ENCODE assay signal across 8 mouse cellular contexts in genomic region chr15:99421152-99421551, GRCm38 (mm10). TPM values are rescaled to one million over a fixed set of nuclear protein-coding genes. Genes with fewer than 3 reads are reported as not detected.
DNase-seq lines count a peak whose midpoint lies in the region; ATAC-seq and TF ChIP-seq lines count a peak whose summit lies in the region.

No protein-coding gene starts in this region.

- H3K27ac ChIP-seq in thymus, adult 2 months (ENCODE audit: control insufficient read depth, insufficient read depth, low read length) = no peak overlapping the region
- peak overlapping the region; percentile 79 for H3K27ac ChIP-seq in forebrain, embryonic 13.5 days
- H3K27ac ChIP-seq in kidney, embryonic 16.5 days (ENCODE audit: low read length) = peak overlapping the region; percentile 91
- H3K27ac ChIP-seq in midbrain, embryonic 15.5 days = peak overlapping the region; percentile 68; the same call in 1 of the 2 replicates

- 77% methylated on average over 9 of the region's 9 CpGs for WGBS in thymus, adult 2 months
- 84% methylated on average over 9 of the region's 9 CpGs for WGBS in forebrain, embryonic 13.5 days
- 59% methylated on average over 9 of the region's 9 CpGs for WGBS in kidney, embryonic 16.5 days
- 82% methylated on average over 9 of the region's 9 CpGs for WGBS in midbrain, embryonic 15.5 days

- ATAC-seq in forebrain, embryonic 13.5 days = no peak
- ATAC-seq in kidney, embryonic 16.5 days (ENCODE audit: low FRiP score, low TSS enrichment) = peak; percentile 18
- ATAC-seq in midbrain, embryonic 15.5 days (replicated peaks) = no peak
- no peak for ATAC-seq in inflammation-experienced regulatory T-cells, adult 6 months

- H3K4me3 ChIP-seq in thymus, adult 2 months (ENCODE audit: control insufficient read depth, insufficient read depth, low read length) = no peak overlapping the region
- H3K4me3 ChIP-seq in forebrain, embryonic 13.5 days = no peak overlapping the region
- H3K4me3 ChIP-seq in kidney, embryonic 16.5 days (ENCODE audit: low read length) = 0 out of 2 replicates have a peak overlapping the region, but pooled peaks have one; percentile 13
- no peak overlapping the region for H3K4me3 ChIP-seq in midbrain, embryonic 15.5 days

- H3K4me2 ChIP-seq in forebrain, embryonic 13.5 days = no peak overlapping the region; the same call in 1 of the 2 replicates
- H3K4me2 ChIP-seq in kidney, embryonic 16.5 days (replicated peaks; ENCODE audit: low read depth, low read length) = peak overlapping the region; percentile 47; the same call in 1 of the 2 replicates
- H3K4me2 ChIP-seq in midbrain, embryonic 15.5 days = no peak overlapping the region

- no peaks in the 10 kb centered on the region for H3K36me3 ChIP-seq in thymus, adult 2 months (ENCODE audit: control insufficient read depth, insufficient read depth, low read length)
- H3K36me3 ChIP-seq in forebrain, embryonic 13.5 days (ENCODE audit: poor library complexity, severe bottlenecking) = peaks cover 46% of the 10 kb centered on the region
- H3K36me3 ChIP-seq in kidney, embryonic 16.5 days (ENCODE audit: insufficient read depth, low read length) = peaks cover 19% of the 10 kb centered on the region
- H3K36me3 ChIP-seq in midbrain, embryonic 15.5 days (replicated peaks) = 0 out of 2 replicates have a peak, but pooled peaks cover 5% of the 10 kb centered on the region

- no peaks in the 10 kb centered on the region for H3K27me3 ChIP-seq in thymus, adult 2 months (ENCODE audit: control insufficient read depth, insufficient read depth, low read length)
- no peaks in the 10 kb centered on the region for H3K27me3 ChIP-seq in forebrain, embryonic 13.5 days
- H3K27me3 ChIP-seq in kidney, embryonic 16.5 days (ENCODE audit: insufficient read depth, low read length) = no peaks in the 10 kb centered on the region
- H3K27me3 ChIP-seq in midbrain, embryonic 15.5 days (replicated peaks) = no peaks in the 10 kb centered on the region

- TF ChIP-seq POLR2A in thymus, adult 2 months (IDR thresholded peaks at IDR 0.05; ENCODE audit: control insufficient read depth, extremely low read depth, insufficient read depth, low read length, poor library complexity) = no peak

- H3K4me1 ChIP-seq in thymus, adult 2 months (replicated peaks; ENCODE audit: control insufficient read depth, insufficient read depth, low read length) = peaks cover 9% of the 10 kb centered on the region
- H3K4me1 ChIP-seq in forebrain, embryonic 13.5 days = peaks cover 16% of the 10 kb centered on the region
- peaks cover 37% of the 10 kb centered on the region for H3K4me1 ChIP-seq in kidney, embryonic 16.5 days (ENCODE audit: insufficient read depth, low read length)
- H3K4me1 ChIP-seq in midbrain, embryonic 15.5 days = peaks cover 16% of the 10 kb centered on the region

- H3K9ac ChIP-seq in forebrain, embryonic 13.5 days = no peak overlapping the region
- peak overlapping the region; percentile 50; the same call in 1 of the 2 replicates for H3K9ac ChIP-seq in kidney, embryonic 16.5 days (replicated peaks; ENCODE audit: low read length)
- no peak overlapping the region for H3K9ac ChIP-seq in midbrain, embryonic 15.5 days

- DNase-seq in thymus, adult 2 months = peak; percentile 25
- no peak for DNase-seq in thymus, postnatal 10 days (ENCODE audit: low spot score in 2 of 2)
- no peak for DNase-seq in cerebellum, adult 11-12 months
- no peak for DNase-seq in left cerebral cortex, adult 9 months (ENCODE audit: low spot score in 2 of 2)

- TF ChIP-seq CTCF in thymus, adult 2 months (IDR thresholded peaks at IDR 0.05; ENCODE audit: borderline replicate concordance, control insufficient read depth, extremely low read depth, insufficient read depth, low read length, poor library complexity) = no peak

- H3K9me3 ChIP-seq in forebrain, embryonic 13.5 days (replicated peaks) = no peaks in the 10 kb centered on the region
- no peaks in the 10 kb centered on the region for H3K9me3 ChIP-seq in kidney, embryonic 16.5 days (ENCODE audit: low read length)
- H3K9me3 ChIP-seq in midbrain, embryonic 15.5 days = no peaks in the 10 kb centered on the region

RNA-seq across cellular contexts. Expression of gene Tmbim6, which starts 28.5 kb away (rescaled TPM):
- 723 and 818 TPM in 2 replicates for polyA plus RNA-seq in thymus, adult 2 months (2012; rRNA removed)
- polyA plus RNA-seq in forebrain, embryonic 13.5 days (2015; fragmentation: Nextera tagmentation; extraction: Ambion mirVana) = 227 and 249 TPM in 2 replicates
- polyA plus RNA-seq in kidney, embryonic 16.5 days (2015; fragmentation: Nextera tagmentation; extraction: Ambion mirVana) = 634 and 653 TPM in 2 replicates
- 276 and 282 TPM in 2 replicates for polyA plus RNA-seq in midbrain, embryonic 15.5 days (2015; fragmentation: Nextera tagmentation; extraction: Ambion mirVana)
- polyA plus RNA-seq in inflammation-experienced regulatory T-cells, adult 6 months (2017; shearing (Covaris generic)) = 1,000 to 10,000 TPM; 1,026 to 1,183 (median 1,027) TPM

RNA-seq across cellular contexts. Expression of gene Nckap5l, which starts 36.4 kb away (rescaled TPM):
- polyA plus RNA-seq in thymus, adult 2 months (2012; rRNA removed) = 48.1 and 48.6 TPM in 2 replicates
- polyA plus RNA-seq in forebrain, embryonic 13.5 days (2015; fragmentation: Nextera tagmentation; extraction: Ambion mirVana) = 9.3 and 13.4 TPM in 2 replicates
- polyA plus RNA-seq in kidney, embryonic 16.5 days (2015; fragmentation: Nextera tagmentation; extraction: Ambion mirVana) = 9.3 and 10.9 TPM in 2 replicates
- 13.4 and 15.6 TPM in 2 replicates for polyA plus RNA-seq in midbrain, embryonic 15.5 days (2015; fragmentation: Nextera tagmentation; extraction: Ambion mirVana)
- polyA plus RNA-seq in inflammation-experienced regulatory T-cells, adult 6 months (2017; shearing (Covaris generic)) = 1 to 10 TPM in 1 of 3 experiments, under 1 TPM in 2; 0.10 to 1.9 (median 0.78) TPM

RNA-seq across cellular contexts. Expression of gene Fmnl3, which starts 50.9 kb away (rescaled TPM):
- 55.5 and 59.6 TPM in 2 replicates for polyA plus RNA-seq in thymus, adult 2 months (2012; rRNA removed)
- 8.1 and 8.2 TPM in 2 replicates for polyA plus RNA-seq in forebrain, embryonic 13.5 days (2015; fragmentation: Nextera tagmentation; extraction: Ambion mirVana)
- 27.1 and 29.8 TPM in 2 replicates for polyA plus RNA-seq in kidney, embryonic 16.5 days (2015; fragmentation: Nextera tagmentation; extraction: Ambion mirVana)
- 9.1 and 10.0 TPM in 2 replicates for polyA plus RNA-seq in midbrain, embryonic 15.5 days (2015; fragmentation: Nextera tagmentation; extraction: Ambion mirVana)
- 10 to 100 TPM in 1 of 3 experiments, 1 to 10 TPM in 2; 5.5 to 13.4 (median 9.2) TPM for polyA plus RNA-seq in inflammation-experienced regulatory T-cells, adult 6 months (2017; shearing (Covaris generic))

RNA-seq across cellular contexts. Expression of gene Bcdin3d, which starts 53.4 kb away (rescaled TPM):
- polyA plus RNA-seq in thymus, adult 2 months (2012; rRNA removed) = 12.4 and 13.7 TPM in 2 replicates
- 24.7 and 25.4 TPM in 2 replicates for polyA plus RNA-seq in forebrain, embryonic 13.5 days (2015; fragmentation: Nextera tagmentation; extraction: Ambion mirVana)
- polyA plus RNA-seq in kidney, embryonic 16.5 days (2015; fragmentation: Nextera tagmentation; extraction: Ambion mirVana) = 16.8 and 18.2 TPM in 2 replicates
- polyA plus RNA-seq in midbrain, embryonic 15.5 days (2015; fragmentation: Nextera tagmentation; extraction: Ambion mirVana) = 21.5 and 23.0 TPM in 2 replicates
- 10 to 100 TPM; 16.9 to 30.8 (median 30.6) TPM for polyA plus RNA-seq in inflammation-experienced regulatory T-cells, adult 6 months (2017; shearing (Covaris generic))
